Mouse (Mus musculus) layer of hippocampus, adult 9-10 months (tissue): Measurements from ENCODE around the gene Dao.

Source experiments
- DNase-seq: peaks from one replicate; pipeline ENCODE4 v3.0.0; 2022; ENCODE audit warnings: low spot score

Dao gene

GRCm38 (mm10) chr5:114028111-114028510 lies 24.6 kb downstream of the Dao start:
- DNase-seq, result no peak

- no peak for DNase-seq
These were observed 27.1 kb downstream of the Dao start for GRCm38 (mm10) chr5:114030652-114031051.

GRCm38 (mm10) chr5:114032161-114032763 lies 28.8 kb downstream of the Dao start:
- no peak for DNase-seq

GRCm38 (mm10) chr5:114034393-114034792 lies 30.9 kb downstream of the Dao start:
- no peak for DNase-seq

- DNase-seq, result no peak
These were observed 31.6 kb downstream of the Dao start for GRCm38 (mm10) chr5:114035111-114035510.

GRCm38 (mm10) chr5:114040508-114040907 lies 37.0 kb downstream of the Dao start:
- no peak for DNase-seq

- DNase-seq, result no peak
These were observed 37.4 kb downstream of the Dao start for GRCm38 (mm10) chr5:114040911-114041310.

GRCm38 (mm10) chr5:114041327-114041930 lies 37.9 kb downstream of the Dao start:
- DNase-seq, result no peak

- no peak for DNase-seq
These were observed 40.3 kb downstream of the Dao start for GRCm38 (mm10) chr5:114043800-114044199.

- DNase-seq, result no peak
These were observed 41.6 kb downstream of the Dao start for GRCm38 (mm10) chr5:114045134-114045533.

GRCm38 (mm10) chr5:114046151-114046550 lies 42.6 kb downstream of the Dao start:
- DNase-seq, result no peak

- DNase-seq, result no peak
These were observed 43.1 kb downstream of the Dao start for GRCm38 (mm10) chr5:114046604-114047003.

- DNase-seq, result no peak
These were observed 43.7 kb downstream of the Dao start for GRCm38 (mm10) chr5:114047182-114047581.

GRCm38 (mm10) chr5:114048731-114049308 lies 45.3 kb downstream of the Dao start:
- no peak for DNase-seq

GRCm38 (mm10) chr5:114052246-114052761 lies 48.8 kb downstream of the Dao start:
- DNase-seq, result peak; percentile 15

- no peak for DNase-seq
These were observed 53.7 kb downstream of the Dao start for GRCm38 (mm10) chr5:114057129-114057731.

- DNase-seq, result no peak
These were observed 58.2 kb downstream of the Dao start for GRCm38 (mm10) chr5:114061675-114062074.

- DNase-seq, result no peak
These were observed 60.5 kb downstream of the Dao start for GRCm38 (mm10) chr5:114063958-114064357.

GRCm38 (mm10) chr5:114065161-114065560 lies 61.7 kb downstream of the Dao start, which contains the start of gene Usp30:
Usp30 (plus strand) TSS chr5:114065461.
- DNase-seq, result no peak

- DNase-seq, result no peak
These were observed 63.1 kb downstream of the Dao start for GRCm38 (mm10) chr5:114066601-114067000.

GRCm38 (mm10) chr5:114067543-114067942 lies 64.0 kb downstream of the Dao start:
- DNase-seq, result no peak

GRCm38 (mm10) chr5:114067982-114068381 lies 64.5 kb downstream of the Dao start:
- DNase-seq, result no peak

GRCm38 (mm10) chr5:114070858-114071257 lies 67.4 kb downstream of the Dao start:
- no peak for DNase-seq
